Mouse (Mus musculus): ENCODE measurements at regions not wholly inside any gene's neighbourhood (a gene's known extent, or its start where the extent isn't known, plus 50 kb on each side); places are given as distances from the start of the nearest gene placed in this dataset.
A peak's percentile ranks its signal among the peaks of the same experiment; 100 is the strongest.

DNA sequence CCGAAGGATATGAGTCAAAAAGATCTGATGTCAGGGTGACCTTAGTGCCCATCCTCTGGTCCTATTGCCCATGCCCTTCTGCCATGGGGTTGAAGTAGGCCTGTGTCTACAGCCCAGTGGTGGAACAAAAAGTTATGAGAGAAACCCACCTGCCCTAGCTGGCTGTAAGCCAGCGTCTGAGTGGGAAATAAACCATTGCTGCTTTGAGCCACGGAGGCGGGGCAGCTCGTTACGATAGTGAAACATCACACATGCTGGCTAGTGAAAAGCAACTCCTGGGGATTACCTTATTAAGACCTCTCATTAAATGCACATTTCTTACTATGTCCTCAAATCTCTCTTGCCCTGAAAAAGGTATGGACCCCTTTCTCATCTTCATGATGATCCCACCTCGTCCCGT lies 86.8 kb upstream of the 4931429L15Rik start:
- no peak for ATAC-seq (replicated peaks; ENCODE audit: poor library complexity, severe bottlenecking)

GRCm38 (mm10) chr9:46396591-46396990 lies 76.8 kb upstream of the 4931429L15Rik start:
- no peak for ATAC-seq (replicated peaks; ENCODE audit: poor library complexity, severe bottlenecking)

DNA sequence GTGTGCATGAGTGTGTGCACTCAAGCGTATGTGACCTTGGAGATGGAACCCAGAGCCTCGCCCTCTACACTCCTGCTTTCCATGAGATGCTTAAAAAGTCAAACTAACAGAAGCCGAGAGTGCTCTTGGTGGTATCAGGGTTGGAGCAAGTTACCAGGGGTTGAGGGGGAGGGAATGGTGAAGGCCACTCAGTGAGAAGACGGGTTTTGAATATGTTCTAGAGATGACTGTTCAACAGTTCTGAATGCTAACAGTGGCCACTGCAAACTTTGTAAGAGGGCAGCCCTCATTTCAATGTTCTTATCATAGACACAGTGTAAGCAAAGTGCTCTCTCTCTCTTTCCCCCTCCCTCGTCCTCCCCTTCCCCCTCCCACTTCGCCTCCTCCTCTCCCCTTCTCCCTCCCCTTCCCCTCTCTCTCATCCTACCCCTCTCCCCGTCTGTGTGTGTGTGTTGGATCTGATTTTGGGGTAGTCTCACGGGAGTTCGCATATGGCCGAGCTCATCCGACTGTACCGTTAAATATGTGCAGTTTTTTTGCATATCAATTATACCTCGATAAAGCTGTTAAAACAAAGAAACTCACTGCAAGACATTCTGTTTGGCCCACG lies 75.5 kb upstream of the 4931429L15Rik start:
- no peak for ATAC-seq (replicated peaks; ENCODE audit: poor library complexity, severe bottlenecking)

GRCm38 (mm10) chr9:46394239-46394638 lies 74.5 kb upstream of the 4931429L15Rik start:
- no peak for ATAC-seq (replicated peaks; ENCODE audit: poor library complexity, severe bottlenecking)

DNA sequence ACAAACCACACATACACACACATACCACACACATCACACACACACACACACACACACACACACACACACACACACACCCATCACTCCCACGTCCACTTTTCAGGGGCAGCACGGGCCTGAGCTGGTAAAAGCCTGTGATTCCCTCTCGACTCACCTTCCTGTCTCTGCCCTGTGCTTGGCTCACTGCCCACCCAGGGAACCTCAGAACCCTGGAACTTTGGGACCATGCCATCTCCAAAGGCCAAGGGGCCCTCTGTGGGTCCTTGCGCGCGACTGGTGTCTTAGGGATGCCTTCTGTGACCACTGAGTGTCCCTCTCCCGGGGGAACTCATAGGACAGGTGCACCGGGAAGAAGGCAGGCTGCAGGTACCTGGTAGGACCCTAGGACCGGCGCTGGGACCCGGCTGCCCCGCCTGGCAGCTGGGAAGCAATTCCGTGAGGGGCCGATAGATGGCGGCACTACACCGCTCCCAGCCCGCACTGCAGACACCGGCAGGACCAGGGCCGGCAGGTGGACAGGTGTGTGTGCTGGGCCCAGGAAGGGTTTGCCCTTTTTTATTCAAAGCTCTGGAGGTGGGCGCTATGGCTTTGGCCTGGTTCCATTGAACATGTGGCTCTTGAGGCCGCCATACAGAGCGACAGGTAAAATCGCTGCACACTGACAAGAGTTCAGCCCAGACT lies 73.0 kb upstream of the 4931429L15Rik start:
- ATAC-seq (replicated peaks; ENCODE audit: poor library complexity, severe bottlenecking), result peak; percentile 76

DNA sequence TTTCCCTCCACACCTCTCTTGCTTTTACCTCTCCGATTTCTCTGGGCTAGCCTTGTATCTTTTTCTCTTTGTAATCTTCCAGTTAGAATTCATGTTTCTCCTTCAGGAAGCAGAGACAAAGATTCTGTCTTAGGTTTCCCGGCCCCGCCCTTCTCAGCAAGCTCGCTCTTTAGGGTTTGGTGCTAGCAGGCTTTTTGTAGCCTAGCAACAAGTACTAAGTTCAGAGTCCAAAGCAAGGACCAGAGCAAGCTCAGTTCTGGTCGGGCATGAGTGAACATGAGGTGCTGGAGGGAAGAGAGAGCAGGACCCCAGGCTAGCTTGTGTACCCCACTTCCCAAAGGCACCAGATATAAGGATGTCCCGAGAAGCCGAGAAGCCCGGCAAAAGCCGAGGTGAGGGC lies 70.0 kb upstream of the 4931429L15Rik start:
- no peak for ATAC-seq (replicated peaks; ENCODE audit: poor library complexity, severe bottlenecking)

DNA sequence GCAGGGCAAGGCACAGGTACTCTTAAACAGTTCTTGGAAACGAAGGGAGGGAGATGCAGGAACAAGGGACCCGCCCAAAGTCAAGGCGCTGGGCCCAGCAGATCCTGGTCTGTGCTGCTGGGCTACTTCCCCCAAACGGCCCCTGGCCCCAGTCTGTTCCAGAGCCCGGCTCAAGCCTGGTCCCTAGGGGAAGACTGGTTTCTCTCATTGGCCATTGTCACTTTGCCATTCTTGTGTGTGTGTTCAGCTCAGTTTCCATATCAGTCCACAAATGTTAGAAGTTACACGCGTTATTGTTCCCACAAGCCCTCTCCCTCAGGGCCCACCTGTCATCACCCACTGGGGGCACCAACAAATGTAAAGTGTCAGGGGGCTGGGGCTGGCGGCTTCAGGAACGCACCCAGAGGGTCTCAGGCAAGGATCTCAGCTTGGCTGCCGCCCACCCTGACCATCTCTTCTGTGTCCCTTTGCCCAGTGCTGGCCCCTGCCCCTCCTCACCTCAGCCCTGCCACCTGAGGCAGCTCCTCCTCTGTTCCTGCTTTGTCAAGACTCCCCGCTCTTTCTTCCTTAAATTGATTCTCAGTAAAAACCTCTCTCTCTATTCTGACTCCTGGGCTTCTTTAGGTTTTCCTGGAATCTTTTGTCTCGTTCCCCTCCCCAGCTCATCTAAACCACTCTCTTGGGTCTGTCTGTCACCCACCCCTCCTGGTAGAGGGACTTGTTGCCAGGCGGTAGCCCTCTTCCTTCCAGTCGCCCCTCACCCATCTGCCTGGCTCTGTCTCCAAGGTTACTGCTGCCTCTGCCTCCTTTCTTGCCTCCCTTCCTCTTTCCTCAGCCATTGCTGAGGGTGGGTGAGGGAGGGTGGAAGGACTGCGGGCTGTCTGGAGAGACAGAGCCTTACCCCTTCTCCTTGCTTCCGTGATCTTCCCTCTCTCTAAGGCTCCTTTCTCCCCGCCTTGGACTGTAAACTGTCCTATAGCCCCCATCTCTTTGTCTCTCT lies 69.2 kb upstream of the 4931429L15Rik start:
- no peak; the same call in 1 of the 2 replicates for ATAC-seq (replicated peaks; ENCODE audit: poor library complexity, severe bottlenecking)

GRCm38 (mm10) chr9:46386333-46386732 lies 66.5 kb upstream of the 4931429L15Rik start:
- ATAC-seq (replicated peaks; ENCODE audit: poor library complexity, severe bottlenecking), result peak; percentile 44; the same call in 1 of the 2 replicates

DNA sequence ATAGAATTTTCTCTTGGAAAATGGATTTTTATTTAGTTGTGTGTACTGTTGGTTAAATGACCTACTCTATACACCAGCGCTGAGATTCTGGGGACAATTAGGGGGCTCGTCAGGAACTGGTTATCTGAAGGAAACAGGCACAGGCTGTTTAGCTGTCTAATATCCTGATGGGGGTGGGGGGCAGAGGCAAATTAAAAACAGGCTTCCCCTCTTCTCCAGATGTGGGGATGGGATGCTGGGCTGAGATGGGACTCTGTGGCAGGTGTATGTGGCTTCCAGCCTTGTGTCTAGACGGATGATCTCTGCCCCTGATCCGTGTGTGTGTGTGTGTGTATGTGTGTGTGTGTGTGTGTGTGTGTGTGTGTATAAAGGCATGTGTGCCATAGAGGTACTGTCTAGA lies 61.6 kb upstream of the 4931429L15Rik start:
- ATAC-seq (replicated peaks; ENCODE audit: poor library complexity, severe bottlenecking), result no peak

- ATAC-seq (replicated peaks; ENCODE audit: poor library complexity, severe bottlenecking), result no peak
Measured at GRCm38 (mm10) chr9:46379453-46379852, 59.7 kb upstream of the 4931429L15Rik start.

DNA sequence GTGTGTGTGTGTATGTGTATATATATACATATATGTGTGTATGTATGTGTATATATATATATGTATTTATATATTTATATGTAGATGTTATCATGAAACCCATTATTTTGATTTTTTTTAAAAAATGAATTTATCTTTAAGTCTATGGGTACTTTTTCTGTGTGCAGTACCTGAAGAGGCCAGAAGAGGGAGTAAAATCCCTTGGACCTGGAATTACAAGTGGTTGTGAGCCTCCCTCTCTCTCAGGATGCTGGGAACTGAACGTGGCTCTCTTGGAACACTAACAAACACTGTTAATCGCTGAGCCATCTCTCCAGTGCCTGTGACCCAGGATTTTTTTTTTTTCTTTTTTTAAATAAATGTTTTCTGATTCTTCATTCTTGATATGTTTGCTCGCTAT lies 58.6 kb upstream of the 4931429L15Rik start:
- ATAC-seq (replicated peaks; ENCODE audit: poor library complexity, severe bottlenecking), result no peak

Measured in granulocyte monocyte progenitor cell, adult 5-6 weeks (primary cell).